In genomic region chr7:128110314-128110713, GRCm38 (mm10) we compare ENCODE assay signal across 19 mouse cellular contexts. TPM values are rescaled to one million over a fixed set of nuclear protein-coding genes. Genes with fewer than 3 reads are reported as not detected.
"Had no signal": no experiment of that assay in that cellular context is flagged by ENCODE, and none has a peak within 500 bp of the region (broad histone marks: within the 10 kb centered on the region; RNA-seq: fewer than 3 reads in every experiment).

No protein-coding gene starts in this region.

- H3K4me1 ChIP-seq: liver, embryonic 12.5 days; lung, embryonic 15.5 days; megakaryocyte, embryonic 14.5 days; midbrain, embryonic 15.5 days; neural tube, embryonic 13.5 days had no signal

- H3K4me3 ChIP-seq: layer of hippocampus, adult 2 months; liver, embryonic 12.5 days; lung, embryonic 15.5 days; megakaryocyte, embryonic 14.5 days; midbrain, embryonic 15.5 days; neural tube, embryonic 13.5 days had no signal

- H3K4me2 ChIP-seq: liver, embryonic 12.5 days; lung, embryonic 15.5 days; midbrain, embryonic 11.5 days; midbrain, embryonic 15.5 days; neural tube, embryonic 13.5 days had no signal

- H3K9ac ChIP-seq: liver, embryonic 12.5 days; lung, embryonic 15.5 days; midbrain, embryonic 15.5 days; neural tube, embryonic 13.5 days had no signal

- DNase-seq: kidney, adult 8-10 months; kidney, postnatal 36 days; left cerebral cortex, postnatal 4 days; lung, postnatal 36 days; right cerebral cortex, postnatal 14 days; thymus, postnatal 4 days had no signal

- H3K27me3 ChIP-seq: liver, embryonic 12.5 days; lung, embryonic 15.5 days; midbrain, embryonic 15.5 days; neural tube, embryonic 13.5 days had no signal

- H3K27ac ChIP-seq: kidney, postnatal 0 days; layer of hippocampus, adult 2 months; liver, embryonic 12.5 days; lung, embryonic 15.5 days; midbrain, embryonic 15.5 days; neural tube, embryonic 13.5 days; stomach, postnatal 0 days had no signal

- H3K9me3 ChIP-seq: liver, embryonic 12.5 days; lung, embryonic 15.5 days; megakaryocyte, embryonic 14.5 days; midbrain, embryonic 15.5 days; neural tube, embryonic 13.5 days had no signal

- H3K36me3 ChIP-seq: liver, embryonic 12.5 days; lung, embryonic 15.5 days; midbrain, embryonic 15.5 days; neural tube, embryonic 13.5 days had no signal

- ATAC-seq: intestine, embryonic 16.5 days; liver, embryonic 12.5 days; midbrain, embryonic 15.5 days had no signal

RNA-seq across cellular contexts. Expression of gene Itgax, which starts 19.0 kb away (rescaled TPM):
- total RNA-seq: layer of hippocampus, postnatal 10 days had no signal
- polyA plus RNA-seq: neural tube, embryonic 13.5 days had no signal

RNA-seq across cellular contexts. Expression of gene Itgad, which starts 43.9 kb away (rescaled TPM):
- total RNA-seq: left cerebral cortex, adult 18-20 months had no signal
- polyA plus RNA-seq: kidney, postnatal 0 days; limb, embryonic 14.5 days; liver, embryonic 12.5 days; midbrain, embryonic 11.5 days; midbrain, embryonic 15.5 days; neural tube, embryonic 13.5 days; stomach, postnatal 0 days had no signal

RNA-seq across cellular contexts. Expression of gene Gm49368, which starts 47.8 kb away (rescaled TPM):
- total RNA-seq: layer of hippocampus, adult 2 months; layer of hippocampus, postnatal 10 days; left cerebral cortex, adult 18-20 months; left cerebral cortex, postnatal 4 days had no signal
- polyA plus RNA-seq: intestine, embryonic 16.5 days; kidney, postnatal 0 days; liver, embryonic 12.5 days; lung, embryonic 15.5 days; midbrain, embryonic 11.5 days; midbrain, embryonic 15.5 days; neural tube, embryonic 13.5 days; stomach, postnatal 0 days had no signal
